Mouse (Mus musculus) myocyte (in vitro differentiated cells): ENCODE results near the gene Nkx2-3. TPM values are rescaled to one million over a fixed set of nuclear protein-coding genes. Genes with fewer than 3 reads are reported as not detected.

ENCODE experiments used
- H3K27me3 ChIP-seq: one replicate; pipeline ENCODE4 v1.6.1; 2011; ENCODE audit not compliant: control insufficient read depth, insufficient read depth, insufficient read length
- H3K36me3 ChIP-seq: one replicate; pipeline ENCODE4 v1.6.1; 2011; ENCODE audit not compliant: control insufficient read depth, insufficient read depth
- H3K4me2 ChIP-seq: one replicate; pipeline ENCODE4 v1.6.1; 2011; ENCODE audit warnings: low read depth, control low read depth
- H3K4me3 ChIP-seq: one replicate; pipeline ENCODE4 v1.5.1; 2011; ENCODE audit warnings: mild to moderate bottlenecking, control low read depth, moderate library complexity
- H3K79me2 ChIP-seq: one replicate; pipeline ENCODE4 v1.6.1; 2011; ENCODE audit not compliant: control insufficient read depth, insufficient read depth
- H3ac ChIP-seq: one replicate; pipeline ENCODE4 v1.6.1; 2011; ENCODE audit not compliant: control insufficient read depth, insufficient read length
- CEBPB ChIP-seq: IDR thresholded peaks from 2 replicates; pipeline ENCODE4 v1.6.1; 2011; ENCODE audit warnings: mild to moderate bottlenecking, moderate library complexity; ENCODE audit not compliant: poor library complexity, insufficient read depth, severe bottlenecking
- E2F4 ChIP-seq: IDR thresholded peaks from one replicate; pipeline ENCODE4 v1.6.1; 2011; ENCODE audit warnings: mild to moderate bottlenecking, control low read depth, moderate library complexity; ENCODE audit not compliant: insufficient read depth
- MAX ChIP-seq: IDR thresholded peaks from one replicate; pipeline ENCODE4 v1.6.1; 2011; ENCODE audit warnings: low read depth, mild to moderate bottlenecking, control low read depth
- MYOD1 ChIP-seq, 3 experiments: IDR thresholded peaks; one replicate each; pipeline ENCODE4 v1.6.1; 2011; ENCODE audit warnings: control low read depth in 2 of 3, low read depth in 2 of 3, mild to moderate bottlenecking in 2 of 3, moderate library complexity in 1 of 3; ENCODE audit not compliant: insufficient read length in 2 of 3, control insufficient read depth in 1 of 3
- MYOG ChIP-seq, 3 experiments: IDR thresholded peaks; one replicate each; pipeline ENCODE4 v1.6.1; 2011; ENCODE audit warnings: control low read depth in 2 of 3, low read depth in 2 of 3, mild to moderate bottlenecking in 2 of 3; ENCODE audit not compliant: insufficient read length in 2 of 3, control insufficient read depth in 1 of 3, insufficient read depth in 1 of 3
- POLR2A ChIP-seq: IDR thresholded peaks from one replicate; pipeline ENCODE4 v1.6.1; 2011; ENCODE audit warnings: low read depth, mild to moderate bottlenecking, control low read depth, moderate library complexity; ENCODE audit not compliant: insufficient read length
- POLR2AphosphoS2 ChIP-seq: IDR thresholded peaks from one replicate; pipeline ENCODE4 v1.6.1; 2011; ENCODE audit warnings: low read depth, control low read depth; ENCODE audit not compliant: insufficient read length
- REST ChIP-seq: IDR thresholded peaks from one replicate; pipeline ENCODE4 v1.6.1; 2011; ENCODE audit warnings: mild to moderate bottlenecking, control low read depth, moderate library complexity; ENCODE audit not compliant: insufficient read depth, insufficient read length
- SRF ChIP-seq: IDR thresholded peaks from one replicate; pipeline ENCODE4 v1.6.1; 2011; ENCODE audit warnings: low read depth; ENCODE audit not compliant: control insufficient read depth, insufficient read length
- TCF12 ChIP-seq: IDR thresholded peaks from one replicate; pipeline ENCODE4 v1.6.1; 2011; ENCODE audit warnings: mild to moderate bottlenecking, control low read depth; ENCODE audit not compliant: poor library complexity, insufficient read depth, severe bottlenecking
- TCF3 ChIP-seq: IDR thresholded peaks from one replicate; pipeline ENCODE4 v1.6.1; 2011; ENCODE audit warnings: low read depth, control low read depth; ENCODE audit not compliant: insufficient read length
- USF1 ChIP-seq: IDR thresholded peaks from one replicate; pipeline ENCODE4 v1.6.1; 2011; ENCODE audit warnings: low read depth, mild to moderate bottlenecking, control low read depth, moderate library complexity
- polyA plus RNA-seq: library from polyadenylated mRNA; unstranded; fragments of >200 nt; fragmentation: generic; extraction: Trizol; gene quantifications from one replicate; pipeline ENCODE4 v1.2.1, GENCODE M21; 2012; ENCODE audit warnings: missing spikeins

The Nkx2-3 gene
- polyA plus RNA-seq, 1 experiment: not detected

DNA sequence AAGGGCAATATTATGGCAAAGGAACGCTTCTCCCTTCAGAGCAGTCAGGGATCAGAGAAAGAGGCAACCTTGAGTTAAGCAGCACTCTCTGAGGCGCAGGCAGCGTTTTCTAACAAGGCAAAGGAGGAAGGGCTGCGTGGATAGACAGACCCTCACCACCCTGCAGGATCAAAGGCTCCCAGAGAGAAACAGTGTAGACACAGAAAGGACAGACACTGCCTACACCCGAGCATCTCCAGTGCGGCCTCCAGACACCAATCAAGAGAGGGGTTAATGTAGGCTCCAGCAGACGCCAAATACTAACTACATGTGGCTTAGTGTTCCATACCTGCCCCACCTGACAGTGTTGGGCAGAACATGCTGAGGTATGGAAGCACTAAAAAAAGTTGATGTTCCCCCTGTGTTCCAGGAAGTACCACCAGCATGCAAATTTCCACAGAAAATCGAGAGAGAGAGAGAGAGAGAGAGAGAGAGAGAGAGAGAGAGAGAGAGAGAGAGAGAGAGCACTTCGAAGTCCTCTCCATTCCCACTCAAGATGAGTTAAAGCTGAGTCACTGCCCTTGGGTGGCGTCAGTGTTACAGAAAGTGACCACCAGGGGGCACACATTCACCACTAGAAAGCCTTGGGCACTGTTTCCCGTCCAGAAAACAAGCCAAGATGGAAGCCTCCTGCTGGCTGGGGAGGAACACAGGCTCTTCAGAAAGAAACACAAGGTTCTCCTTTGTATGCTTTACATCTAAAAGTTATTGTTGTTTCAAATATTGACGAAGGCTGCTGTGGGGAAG is 18.5 kb downstream of the Nkx2-3 start:
- Histone ChIP-seq H3ac (no peak overlapping the region), H3K27me3 (no peaks in the 10 kb centered on the region)
- TF ChIP-seq POLR2AphosphoS2: no peak
- TF ChIP-seq CEBPB: no peak
- no peak for TF ChIP-seq SRF
- TF ChIP-seq E2F4: no peak
- TF ChIP-seq TCF3: no peak

GRCm38 (mm10) chr19:43641833-43642232 is 29.7 kb downstream of the Nkx2-3 start:
- H3K4me3 ChIP-seq: no peak overlapping the region
- peaks cover 38% of the 10 kb centered on the region for H3K27me3 ChIP-seq
- TF ChIP-seq MYOG (IDR thresholded peaks at IDR 0.05; ENCODE audit: control insufficient read depth in 1 of 3, insufficient read depth in 1 of 3, insufficient read length in 2 of 3, low read depth in 2 of 3) (no peak), POLR2A (no peak), E2F4 (no peak), MAX (no peak), TCF12 (no peak), USF1 (no peak), CEBPB (no peak), POLR2AphosphoS2 (no peak), SRF (no peak), MYOD1 (IDR thresholded peaks at IDR 0.05; ENCODE audit: control insufficient read depth in 1 of 3, insufficient read length in 2 of 3, low read depth in 2 of 3) (no peak), REST (no peak), TCF3 (no peak)
- H3ac ChIP-seq: no peak overlapping the region
- H3K79me2 ChIP-seq: no peaks in the 10 kb centered on the region
- no peaks in the 10 kb centered on the region for H3K36me3 ChIP-seq
- H3K4me2 ChIP-seq: no peak overlapping the region

More for the DNA sequence above, 18.5 kb downstream of the Nkx2-3 start:
- no peaks in the 10 kb centered on the region for H3K79me2 ChIP-seq
- no peaks in the 10 kb centered on the region for H3K36me3 ChIP-seq
- H3K4me3 ChIP-seq: no peak overlapping the region
- H3K4me2 ChIP-seq: peak overlapping the region; percentile 39

DNA sequence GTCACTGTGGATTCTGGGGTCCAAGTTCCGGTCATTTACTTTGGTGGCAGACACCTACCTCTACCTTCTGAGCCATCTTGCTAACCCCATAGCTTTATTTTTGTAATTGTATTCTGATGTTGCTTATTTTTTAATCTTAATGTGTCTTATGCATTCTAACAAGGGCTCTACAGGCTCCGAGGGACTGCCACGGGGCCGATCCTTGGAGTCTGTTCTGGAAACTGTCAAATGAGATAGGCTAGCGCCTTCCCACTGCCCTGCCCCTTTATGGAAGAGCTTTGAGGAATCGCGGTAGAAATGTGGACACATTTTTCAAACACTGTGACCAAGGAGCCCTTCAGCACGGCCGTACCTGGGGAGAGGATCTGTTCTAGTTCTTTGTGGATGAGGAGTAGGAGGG is 30.7 kb downstream of the Nkx2-3 start:
- Histone ChIP-seq H3K79me2 (no peaks in the 10 kb centered on the region), H3K27me3 (peaks cover 38% of the 10 kb centered on the region), H3K4me2 (no peak overlapping the region), H3ac (no peak overlapping the region), H3K4me3 (no peak overlapping the region), H3K36me3 (no peaks in the 10 kb centered on the region)
- no peak for TF ChIP-seq USF1
- no peak for TF ChIP-seq POLR2AphosphoS2
- no peak for TF ChIP-seq REST
- no peak for TF ChIP-seq MAX
- no peak for TF ChIP-seq CEBPB
- no peak for TF ChIP-seq TCF3
- no peak for TF ChIP-seq MYOD1 (IDR thresholded peaks at IDR 0.05; ENCODE audit: control insufficient read depth in 1 of 3, insufficient read length in 2 of 3, low read depth in 2 of 3)
- no peak for TF ChIP-seq POLR2A
- no peak for TF ChIP-seq MYOG (IDR thresholded peaks at IDR 0.05; ENCODE audit: control insufficient read depth in 1 of 3, insufficient read depth in 1 of 3, insufficient read length in 2 of 3, low read depth in 2 of 3)
- no peak for TF ChIP-seq SRF

DNA sequence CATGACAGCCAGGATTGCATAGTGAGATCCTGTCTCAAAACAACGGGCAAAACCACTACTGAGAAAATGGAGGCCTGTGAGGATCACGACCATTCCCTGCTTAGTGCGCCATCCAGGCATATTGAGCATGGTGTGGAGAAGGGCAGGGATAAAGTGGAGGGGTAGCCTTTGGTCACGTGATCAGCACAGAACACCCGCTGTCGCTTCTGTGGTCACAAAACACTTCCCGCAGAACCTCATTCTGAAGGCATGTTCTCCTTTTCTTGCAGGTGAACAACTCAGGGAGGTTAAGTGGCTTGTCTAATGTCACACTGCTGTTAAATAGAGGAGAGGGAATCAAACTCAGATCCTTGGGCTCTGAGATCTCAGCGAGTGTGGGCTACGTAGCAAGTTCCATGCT is 33.4 kb downstream of the Nkx2-3 start:
- no peak overlapping the region for H3K4me2 ChIP-seq
- H3K36me3 ChIP-seq: no peaks in the 10 kb centered on the region
- TF ChIP-seq REST (no peak), POLR2AphosphoS2 (no peak), TCF3 (no peak), POLR2A (no peak), MAX (no peak), E2F4 (no peak), MYOD1 (IDR thresholded peaks at IDR 0.05; ENCODE audit: control insufficient read depth in 1 of 3, insufficient read length in 2 of 3, low read depth in 2 of 3) (peak in 2 of 3 experiments; percentile 9 to 54), SRF (no peak), MYOG (IDR thresholded peaks at IDR 0.05; ENCODE audit: control insufficient read depth in 1 of 3, insufficient read depth in 1 of 3, insufficient read length in 2 of 3, low read depth in 2 of 3) (peak in 1 of 3 experiments; percentile 52), CEBPB (no peak), USF1 (peak; percentile 56), TCF12 (no peak)
- H3K79me2 ChIP-seq: no peaks in the 10 kb centered on the region
- no peak overlapping the region for H3K4me3 ChIP-seq
- H3K27me3 ChIP-seq: peaks cover 19% of the 10 kb centered on the region
- H3ac ChIP-seq: no peak overlapping the region

GRCm38 (mm10) chr19:43646852-43647251 is 34.7 kb downstream of the Nkx2-3 start:
- TF ChIP-seq CEBPB (no peak), E2F4 (no peak), MYOG (IDR thresholded peaks at IDR 0.05; ENCODE audit: control insufficient read depth in 1 of 3, insufficient read depth in 1 of 3, insufficient read length in 2 of 3, low read depth in 2 of 3) (no peak), USF1 (no peak), MYOD1 (IDR thresholded peaks at IDR 0.05; ENCODE audit: control insufficient read depth in 1 of 3, insufficient read length in 2 of 3, low read depth in 2 of 3) (no peak), POLR2A (no peak), REST (no peak), TCF3 (no peak), POLR2AphosphoS2 (no peak), TCF12 (no peak), SRF (no peak), MAX (no peak)
- Histone ChIP-seq H3ac (no peak overlapping the region), H3K27me3 (peaks cover 7% of the 10 kb centered on the region), H3K79me2 (no peaks in the 10 kb centered on the region), H3K4me3 (no peak overlapping the region), H3K36me3 (no peaks in the 10 kb centered on the region), H3K4me2 (no peak overlapping the region)
